Mouse (Mus musculus) liver, embryonic 14.5 days (tissue): ENCODE measurements around the gene Upp2. TPM values are rescaled to one million over a fixed set of nuclear protein-coding genes. Genes with fewer than 3 reads are reported as not detected.

ENCODE experiments used
- ATAC-seq: fragments of 200-750 bp; cut with Nextera tagmentation; 2 replicates; pipeline ENCODE4 v1.8.0; 2017; ENCODE audit warnings: moderate number of reproducible peaks, mild to moderate bottlenecking, moderate library complexity; ENCODE audit not compliant: insufficient read depth
- DNase-seq, 3 experiments: peaks; one replicate each; pipeline ENCODE4 v3.0.0-alpha.2; 2012 to 2013; ENCODE audit warnings: low read depth in 3 of 3, low spot score in 3 of 3
- H3K27ac ChIP-seq: fragments of 300-500 bp; sonication (generic); 2 replicates; pipeline ENCODE4 v1.5.1; 2014; ENCODE audit warnings: moderate library complexity, mild to moderate bottlenecking, control low read depth, inconsistent platforms
- H3K27me3 ChIP-seq: fragments of 300-500 bp; sonication (generic); 2 replicates; pipeline ENCODE4 v1.6.1; 2014; ENCODE audit warnings: mild to moderate bottlenecking, low read length, moderate library complexity; ENCODE audit not compliant: control insufficient read depth, insufficient read depth
- H3K36me3 ChIP-seq: fragments of 300-500 bp; sonication (generic); replicated peaks from 2 replicates; pipeline ENCODE4 v1.6.1; 2014; ENCODE audit warnings: low read depth; ENCODE audit not compliant: control insufficient read depth, insufficient read depth
- H3K4me1 ChIP-seq, 2 experiments: fragments of 200-500 bp in 1 of 2; fragments of 300-500 bp in 1 of 2; sonication (generic) in 1 of 2; replicated peaks; 2 replicates each; pipeline ENCODE4 v1.6.1; 2012 to 2014; ENCODE audit warnings: antibody characterized with exemption in 1 of 2, inconsistent platforms in 1 of 2, low read length in 1 of 2; ENCODE audit not compliant: control insufficient read depth in 2 of 2, insufficient read depth in 2 of 2
- H3K4me2 ChIP-seq: fragments of 300-500 bp; sonication (generic); 2 replicates; pipeline ENCODE4 v1.6.1; 2014; ENCODE audit warnings: low read depth, mild to moderate bottlenecking, control low read depth, moderate library complexity
- H3K4me3 ChIP-seq, 2 experiments: fragments of 200-500 bp in 1 of 2; fragments of 300-500 bp in 1 of 2; sonication (generic) in 1 of 2; 2 replicates each; pipeline ENCODE4 v1.5.1; 2012 to 2014; ENCODE audit warnings: low read depth in 2 of 2, low read length in 2 of 2, mild to moderate bottlenecking in 2 of 2, control low read depth in 1 of 2, inconsistent platforms in 1 of 2, moderate library complexity in 1 of 2; ENCODE audit not compliant: insufficient read depth in 1 of 2
- H3K9ac ChIP-seq: fragments of 300-500 bp; sonication (generic); replicated peaks from 2 replicates; pipeline ENCODE4 v1.6.1; 2014; ENCODE audit warnings: mild to moderate bottlenecking, control low read depth, moderate library complexity
- H3K9me3 ChIP-seq: fragments of 300-500 bp; sonication (generic); 2 replicates; pipeline ENCODE4 v1.6.1; 2016; ENCODE audit warnings: low read length, mixed read lengths; ENCODE audit not compliant: control insufficient read depth
- CTCF ChIP-seq: IDR thresholded peaks from 2 replicates; pipeline ENCODE4 v1.5.1; 2016; ENCODE audit warnings: antibody characterized with exemption, low read depth, control low read depth
- EP300 ChIP-seq: IDR thresholded peaks from 2 replicates; pipeline ENCODE4 v1.6.1; 2016; ENCODE audit warnings: antibody characterized with exemption, low read depth
- WGBS: fragments of 180-500 bp; shearing (Covaris S2); extraction: QIAGEN DNeasy Blood & Tissue Kit; methylation state at CpG from one replicate; pipeline ENCODE4 v1.1.7; 2014; ENCODE audit not compliant: insufficient replicate concordance; 5-methylcytosine and 5-hydroxymethylcytosine counted together
- polyA plus RNA-seq, 2 experiments: library from polyadenylated mRNA; depleted of rRNA in 1 of 2; stranded (reverse) in 1 of 2; unstranded in 1 of 2; fragments of >200 nt; fragmentation: Nextera tagmentation in 1 of 2; extraction: Ambion mirVana in 1 of 2; gene quantifications; 2 replicates each; pipeline versions ENCODE4 v1.2.1 to v1.2.3; 2012 to 2014

Gene Upp2
- polyA plus RNA-seq, 2 experiments: 1.1 to 1.4 TPM

DNA sequence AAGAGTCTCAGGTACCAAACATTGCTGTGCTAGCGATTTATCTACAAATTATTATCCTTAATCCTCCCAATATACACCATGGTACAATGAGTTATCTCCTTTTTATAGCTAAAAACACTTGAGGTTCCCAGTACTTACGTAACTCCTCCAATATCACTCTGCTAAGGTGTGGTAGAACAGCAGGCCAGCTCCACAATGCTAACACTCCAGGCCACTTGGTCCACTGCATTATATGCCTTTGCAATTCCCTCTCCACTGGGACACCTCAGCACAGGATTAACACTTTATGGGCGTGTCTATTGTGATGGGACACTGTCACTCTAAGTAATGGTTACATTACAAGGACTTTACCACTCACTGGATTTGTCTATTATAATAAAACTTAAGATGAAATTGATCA is 30.3 kb upstream of the Upp2 start:
- no peak for ATAC-seq

DNA sequence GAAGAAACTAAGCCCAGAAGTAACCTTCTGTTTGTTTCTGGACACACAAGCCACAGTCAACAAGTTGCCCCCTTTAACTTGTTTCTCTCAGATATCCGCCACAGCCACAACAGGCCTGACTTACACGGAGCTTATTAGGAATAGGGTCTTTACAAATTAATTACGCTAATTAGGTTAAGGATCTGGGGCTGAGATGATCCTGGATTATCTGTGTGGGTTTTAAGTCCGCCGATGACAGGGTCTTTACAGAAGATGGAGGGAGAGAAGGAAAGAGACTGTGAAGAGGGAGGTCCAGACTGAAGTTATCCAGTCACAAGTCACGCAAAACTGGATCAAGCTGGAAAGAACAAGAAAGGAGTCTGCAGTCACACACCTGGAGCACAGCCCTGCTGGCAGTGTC is 28.9 kb upstream of the Upp2 start:
- Histone ChIP-seq H3K4me2 (no peak overlapping the region), H3K4me3 (no peak overlapping the region), H3K9me3 (no peaks in the 10 kb centered on the region), H3K27ac (no peak overlapping the region), H3K36me3 (no peaks in the 10 kb centered on the region), H3K27me3 (no peaks in the 10 kb centered on the region), H3K4me1 (peaks cover 0 to 19% of the 10 kb centered on the region in 2 experiments; a peak in 2 of 4 replicates), H3K9ac (no peak overlapping the region)
- WGBS: 69% methylated on average over 6 of the region's 6 CpGs
- TF ChIP-seq CTCF (no peak), EP300 (no peak)
- DNase-seq (no peak), ATAC-seq (no peak)

More for the DNA sequence above, 30.3 kb upstream of the Upp2 start:
- Histone ChIP-seq H3K4me1 (peaks cover 0 to 25% of the 10 kb centered on the region in 2 experiments; a peak in 2 of 4 replicates), H3K9me3 (no peaks in the 10 kb centered on the region), H3K27me3 (no peaks in the 10 kb centered on the region), H3K4me2 (no peak overlapping the region), H3K27ac (no peak overlapping the region), H3K4me3 (no peak overlapping the region), H3K9ac (no peak overlapping the region), H3K36me3 (no peaks in the 10 kb centered on the region)
- TF ChIP-seq CTCF (no peak), EP300 (no peak)
- no peak for DNase-seq
- WGBS: 56% methylated on average over 3 of the region's 3 CpGs

DNA sequence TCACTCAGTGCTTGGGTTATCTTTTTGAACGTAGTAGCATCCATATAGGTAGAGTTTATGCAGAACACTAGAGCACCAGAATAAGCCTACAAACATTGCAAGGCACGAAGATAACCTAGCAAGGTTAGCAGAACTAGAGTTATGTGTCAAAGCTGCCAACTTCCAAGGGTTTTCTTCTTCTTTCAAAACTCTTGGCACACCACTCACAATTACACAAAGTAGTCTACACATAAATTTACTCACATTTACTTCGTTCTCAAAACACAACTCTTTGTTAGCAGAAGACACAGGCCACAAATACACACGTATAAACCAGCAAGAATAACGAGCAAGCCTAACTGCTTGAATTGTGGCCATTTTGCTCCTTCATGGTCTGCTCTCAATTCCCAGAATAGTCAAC is 23.8 kb upstream of the Upp2 start:
- H3K27me3 ChIP-seq: no peaks in the 10 kb centered on the region
- H3K4me2 ChIP-seq: no peak overlapping the region
- H3K9ac ChIP-seq: no peak overlapping the region
- no peak overlapping the region for H3K27ac ChIP-seq
- 75% methylated on average over 5 of the region's 5 CpGs for WGBS
- DNase-seq: no peak
- TF ChIP-seq CTCF (no peak), EP300 (no peak)
- no peak overlapping the region for H3K4me3 ChIP-seq
- no peak for ATAC-seq
- H3K9me3 ChIP-seq: no peaks in the 10 kb centered on the region
- no peaks in the 10 kb centered on the region for H3K36me3 ChIP-seq
- peaks cover 0 to 10% of the 10 kb centered on the region in 2 experiments; a peak in 2 of 4 replicates for H3K4me1 ChIP-seq

DNA sequence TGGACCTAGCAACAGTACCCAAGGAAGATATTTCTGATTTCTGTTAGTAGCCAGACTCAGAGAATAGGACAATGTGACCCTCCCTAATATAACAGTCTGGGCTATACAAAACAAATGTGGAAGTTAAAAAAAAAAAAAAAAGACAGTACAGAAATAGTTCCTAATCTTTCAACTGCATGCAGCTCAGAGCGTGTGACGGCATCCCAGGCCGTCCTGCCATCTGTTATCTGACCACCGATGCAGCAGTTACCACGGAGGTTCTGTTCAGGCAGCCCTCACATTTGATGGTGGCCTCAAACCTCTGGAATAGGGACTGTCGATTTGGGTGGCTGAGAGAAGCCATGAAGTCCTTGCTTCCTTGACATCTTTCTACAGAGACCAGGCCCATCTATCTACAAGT is 22.7 kb upstream of the Upp2 start:
- no peak overlapping the region for H3K4me3 ChIP-seq
- DNase-seq: no peak
- H3K9me3 ChIP-seq: no peaks in the 10 kb centered on the region
- no peaks in the 10 kb centered on the region for H3K36me3 ChIP-seq
- ATAC-seq: peak; percentile 65; the same call in 1 of the 2 replicates
- H3K4me2 ChIP-seq: no peak overlapping the region
- WGBS: 6% methylated on average over 6 of the region's 6 CpGs
- H3K27me3 ChIP-seq: no peaks in the 10 kb centered on the region
- TF ChIP-seq EP300: no peak
- TF ChIP-seq CTCF: no peak
- H3K9ac ChIP-seq: no peak overlapping the region
- H3K27ac ChIP-seq: no peak overlapping the region
- H3K4me1 ChIP-seq: peaks cover 0 to 15% of the 10 kb centered on the region in 2 experiments; a peak in 2 of 4 replicates

DNA sequence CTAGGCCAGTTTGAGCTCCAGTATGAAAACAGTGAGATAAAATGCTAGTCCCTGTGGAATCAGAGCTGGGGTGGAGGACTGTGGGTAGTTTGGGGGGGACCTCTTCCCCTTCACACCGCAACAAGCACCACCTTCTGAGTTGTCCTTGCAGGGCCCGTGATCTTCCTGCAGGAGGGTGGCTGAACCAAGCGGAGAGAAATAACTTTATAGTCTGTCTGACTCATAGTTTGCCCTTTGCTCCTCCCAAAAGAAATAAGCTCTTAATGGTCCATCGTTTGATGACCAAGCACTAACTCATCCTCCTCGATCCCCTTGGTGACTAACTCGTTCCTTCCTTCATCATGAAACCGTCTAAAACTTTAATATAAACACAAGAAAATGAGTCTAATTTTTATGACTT is 20.8 kb upstream of the Upp2 start:
- Histone ChIP-seq H3K4me1 (peaks cover 0 to 22% of the 10 kb centered on the region in 2 experiments; a peak in 2 of 4 replicates), H3K36me3 (no peaks in the 10 kb centered on the region), H3K27ac (no peak overlapping the region), H3K9ac (no peak overlapping the region), H3K4me2 (no peak overlapping the region), H3K4me3 (no peak overlapping the region), H3K9me3 (no peaks in the 10 kb centered on the region), H3K27me3 (no peaks in the 10 kb centered on the region)
- DNase-seq (no peak), ATAC-seq (no peak)
- TF ChIP-seq EP300 (no peak), CTCF (no peak)
- 66% methylated on average over 7 of the region's 7 CpGs for WGBS
